Mouse (Mus musculus) forebrain, embryonic 12.5 days (tissue): ENCODE measurements around the gene Gm20479. TPM values are rescaled to one million over a fixed set of nuclear protein-coding genes. Genes with fewer than 3 reads are reported as not detected.

Source experiments
- ATAC-seq: fragments of 200-750 bp; cut with Nextera tagmentation; 2 replicates; pipeline ENCODE4 v1.8.0; 2017; ENCODE audit warnings: moderate TSS enrichment; ENCODE audit not compliant: low FRiP score
- H3K27ac ChIP-seq: fragments of 300-500 bp; sonication (generic); 2 replicates; pipeline ENCODE4 v1.5.1; 2016; ENCODE audit warnings: mild to moderate bottlenecking
- H3K27me3 ChIP-seq: fragments of 300-500 bp; sonication (generic); 2 replicates; pipeline ENCODE4 v1.6.1; 2016; ENCODE audit warnings: mild to moderate bottlenecking
- H3K36me3 ChIP-seq: fragments of 300-500 bp; sonication (generic); replicated peaks from 2 replicates; pipeline ENCODE4 v1.6.1; 2016; ENCODE audit warnings: mild to moderate bottlenecking
- H3K4me1 ChIP-seq: fragments of 300-500 bp; sonication (generic); 2 replicates; pipeline ENCODE4 v1.6.1; 2016
- H3K4me2 ChIP-seq: fragments of 300-500 bp; sonication (generic); 2 replicates; pipeline ENCODE4 v1.6.1; 2016; ENCODE audit warnings: mild to moderate bottlenecking, moderate library complexity
- H3K4me3 ChIP-seq: fragments of 300-500 bp; sonication (generic); replicated peaks from 2 replicates; pipeline ENCODE4 v1.5.1; 2016; ENCODE audit warnings: mild to moderate bottlenecking
- H3K9ac ChIP-seq: fragments of 300-500 bp; sonication (generic); 2 replicates; pipeline ENCODE4 v1.6.1; 2016; ENCODE audit warnings: mild to moderate bottlenecking
- H3K9me3 ChIP-seq: fragments of 300-500 bp; sonication (generic); 2 replicates; pipeline ENCODE4 v1.6.1; 2016
- WGBS: fragments of 180-500 bp; shearing (Covaris S2); methylation state at CpG from one replicate; pipeline ENCODE4 v1.1.7; 2016; 5-methylcytosine and 5-hydroxymethylcytosine counted together
- polyA plus RNA-seq: library from polyadenylated mRNA; unstranded; fragments of >200 nt; fragmentation: Nextera tagmentation; extraction: Ambion mirVana; gene quantifications from 2 replicates; pipeline ENCODE4 v1.2.1, GENCODE M21; 2016

The Gm20479 gene
- polyA plus RNA-seq, 1 experiment from 2014 or later: not detected

DNA sequence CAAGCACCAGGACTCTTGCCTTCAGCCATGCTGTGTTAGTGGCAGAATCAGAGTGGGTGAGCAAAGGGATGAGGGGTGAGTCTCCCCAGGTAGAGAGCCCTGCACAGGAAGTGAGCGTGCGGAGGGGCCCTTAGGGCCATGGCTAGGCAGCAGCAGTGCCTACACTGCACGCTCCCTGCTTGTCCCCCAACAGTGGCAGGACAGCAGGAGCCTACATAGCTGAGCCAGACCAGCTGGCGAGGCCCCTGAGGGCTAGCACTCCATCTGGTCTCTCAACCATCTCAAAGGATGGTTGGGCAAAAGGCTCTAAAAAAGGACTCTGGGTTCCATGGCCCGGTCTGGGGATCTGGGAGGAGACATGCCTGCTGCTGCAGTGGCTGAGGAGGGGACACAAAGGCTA lies 26.9 kb upstream of the Gm20479 start:
- Histone ChIP-seq H3K36me3 (no peaks in the 10 kb centered on the region), H3K9ac (no peak overlapping the region), H3K27ac (no peak overlapping the region), H3K27me3 (peaks cover 24% of the 10 kb centered on the region), H3K4me1 (peaks cover 2% of the 10 kb centered on the region; the same call in 1 of the 2 replicates), H3K4me2 (no peak overlapping the region), H3K9me3 (no peaks in the 10 kb centered on the region), H3K4me3 (no peak overlapping the region)
- no peak for ATAC-seq
- 83% methylated on average over 5 of the region's 5 CpGs for WGBS

DNA sequence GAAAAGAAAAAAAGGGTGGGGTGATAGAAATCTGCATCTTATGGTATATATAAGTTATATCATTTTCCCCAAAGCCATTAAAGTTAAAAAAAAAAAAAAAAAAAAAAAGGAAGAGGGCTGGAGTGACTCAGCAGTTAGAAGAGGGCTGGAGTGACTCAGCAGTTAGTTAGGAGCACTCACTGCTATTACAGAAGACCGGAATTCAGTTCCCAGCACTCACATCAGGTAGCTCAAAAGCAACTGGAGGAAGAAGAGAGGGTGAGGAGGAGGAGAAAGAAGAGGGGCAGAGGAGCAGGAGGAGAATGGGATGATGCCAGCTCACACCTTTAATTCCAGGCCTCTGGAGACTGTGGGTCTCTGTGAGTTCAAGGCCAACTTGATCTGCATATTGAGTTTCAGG lies 26.0 kb upstream of the Gm20479 start:
- Histone ChIP-seq H3K36me3 (no peaks in the 10 kb centered on the region), H3K4me1 (peaks cover 2% of the 10 kb centered on the region; the same call in 1 of the 2 replicates), H3K4me2 (no peak overlapping the region), H3K27me3 (peaks cover 33% of the 10 kb centered on the region), H3K9ac (no peak overlapping the region), H3K27ac (no peak overlapping the region), H3K4me3 (no peak overlapping the region), H3K9me3 (no peaks in the 10 kb centered on the region)
- WGBS: 82% methylated on average over 1 of the region's 1 CpGs
- ATAC-seq: no peak

GRCm38 (mm10) chr7:27381560-27381959 lies 24.3 kb upstream of the Gm20479 start:
- no peak overlapping the region for H3K4me3 ChIP-seq
- H3K4me2 ChIP-seq: no peak overlapping the region
- no peak overlapping the region for H3K9ac ChIP-seq
- peaks cover 48% of the 10 kb centered on the region for H3K27me3 ChIP-seq
- WGBS: 58% methylated on average over 4 of the region's 4 CpGs
- H3K27ac ChIP-seq: no peak overlapping the region
- H3K4me1 ChIP-seq: peaks cover 2% of the 10 kb centered on the region; the same call in 1 of the 2 replicates
- no peak for ATAC-seq
- no peaks in the 10 kb centered on the region for H3K36me3 ChIP-seq
- no peaks in the 10 kb centered on the region for H3K9me3 ChIP-seq

DNA sequence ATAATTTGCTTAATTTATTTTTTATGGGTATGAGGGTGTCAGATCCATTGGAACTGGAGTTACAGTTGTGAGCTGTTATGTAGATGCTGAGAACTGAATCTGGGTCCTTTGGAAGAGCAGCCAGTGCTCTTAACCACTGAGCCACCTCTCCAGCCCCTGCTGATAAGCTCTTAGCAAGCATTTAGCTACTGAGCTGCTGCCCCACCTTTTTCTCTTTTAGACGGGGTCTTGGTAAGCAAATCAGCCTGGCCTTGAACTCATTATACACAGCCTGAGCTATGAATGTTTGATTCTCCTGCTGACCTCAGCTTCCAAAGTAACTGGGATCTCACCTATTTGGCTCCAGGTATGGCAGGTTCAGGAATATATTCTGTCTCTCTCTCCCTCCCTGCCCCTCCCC lies 23.8 kb upstream of the Gm20479 start:
- no peak overlapping the region for H3K4me2 ChIP-seq
- H3K4me3 ChIP-seq: no peak overlapping the region
- no peak overlapping the region for H3K27ac ChIP-seq
- H3K9me3 ChIP-seq: no peaks in the 10 kb centered on the region
- no peak for ATAC-seq
- H3K27me3 ChIP-seq: peaks cover 54% of the 10 kb centered on the region
- H3K36me3 ChIP-seq: no peaks in the 10 kb centered on the region
- peaks cover 2% of the 10 kb centered on the region; the same call in 1 of the 2 replicates for H3K4me1 ChIP-seq
- H3K9ac ChIP-seq: no peak overlapping the region
- 28% methylated on average over 1 of the region's 1 CpGs for WGBS

DNA sequence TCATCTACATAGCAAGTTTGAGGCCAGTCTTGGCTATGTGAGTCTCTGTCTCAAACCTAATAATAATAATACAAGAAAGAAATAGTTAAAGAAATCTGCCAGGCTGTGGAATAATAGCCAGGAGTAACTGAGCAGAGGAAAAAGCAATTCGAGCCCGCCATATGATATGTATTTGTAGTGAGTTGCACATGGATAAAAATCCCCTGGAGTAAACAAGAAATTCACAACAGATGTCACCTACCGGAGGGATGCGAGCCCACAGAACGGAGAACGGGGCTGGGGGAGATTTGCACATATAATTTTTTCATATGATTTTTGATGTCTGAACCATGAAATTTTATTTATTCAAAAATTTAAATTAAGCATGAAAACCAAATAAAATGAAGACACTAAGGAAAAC lies 22.6 kb upstream of the Gm20479 start:
- Histone ChIP-seq H3K36me3 (no peaks in the 10 kb centered on the region), H3K4me1 (peaks cover 5% of the 10 kb centered on the region; the same call in 1 of the 2 replicates), H3K27me3 (peaks cover 56% of the 10 kb centered on the region), H3K27ac (no peak overlapping the region), H3K4me3 (no peak overlapping the region), H3K4me2 (no peak overlapping the region), H3K9ac (no peak overlapping the region), H3K9me3 (no peaks in the 10 kb centered on the region)
- WGBS: 87% methylated on average over 6 of the region's 6 CpGs
- ATAC-seq: no peak

GRCm38 (mm10) chr7:27378431-27378830 lies 21.2 kb upstream of the Gm20479 start:
- no peak overlapping the region for H3K9ac ChIP-seq
- no peaks in the 10 kb centered on the region for H3K36me3 ChIP-seq
- peaks cover 3% of the 10 kb centered on the region; the same call in 1 of the 2 replicates for H3K4me1 ChIP-seq
- H3K4me3 ChIP-seq: no peak overlapping the region
- H3K27ac ChIP-seq: no peak overlapping the region
- H3K9me3 ChIP-seq: no peaks in the 10 kb centered on the region
- H3K27me3 ChIP-seq: peaks cover 65% of the 10 kb centered on the region
- no peak for ATAC-seq
- WGBS: 20% methylated on average over 4 of the region's 4 CpGs
- H3K4me2 ChIP-seq: no peak overlapping the region

- WGBS: 0% methylated on average over 22 of the region's 22 CpGs
- H3K9ac ChIP-seq: no peak overlapping the region
- H3K4me2 ChIP-seq: peak overlapping the region; percentile 21
- no peaks in the 10 kb centered on the region for H3K36me3 ChIP-seq
- peak overlapping the region; percentile 9; the same call in 1 of the 2 replicates for H3K4me3 ChIP-seq
- peaks cover 10% of the 10 kb centered on the region for H3K4me1 ChIP-seq
- peaks cover 91% of the 10 kb centered on the region for H3K27me3 ChIP-seq
- H3K9me3 ChIP-seq: no peaks in the 10 kb centered on the region
- no peak for ATAC-seq
- H3K27ac ChIP-seq: no peak overlapping the region
Measured at GRCm38 (mm10) chr7:27375274-27375673, 18.1 kb upstream of the Gm20479 start.

DNA sequence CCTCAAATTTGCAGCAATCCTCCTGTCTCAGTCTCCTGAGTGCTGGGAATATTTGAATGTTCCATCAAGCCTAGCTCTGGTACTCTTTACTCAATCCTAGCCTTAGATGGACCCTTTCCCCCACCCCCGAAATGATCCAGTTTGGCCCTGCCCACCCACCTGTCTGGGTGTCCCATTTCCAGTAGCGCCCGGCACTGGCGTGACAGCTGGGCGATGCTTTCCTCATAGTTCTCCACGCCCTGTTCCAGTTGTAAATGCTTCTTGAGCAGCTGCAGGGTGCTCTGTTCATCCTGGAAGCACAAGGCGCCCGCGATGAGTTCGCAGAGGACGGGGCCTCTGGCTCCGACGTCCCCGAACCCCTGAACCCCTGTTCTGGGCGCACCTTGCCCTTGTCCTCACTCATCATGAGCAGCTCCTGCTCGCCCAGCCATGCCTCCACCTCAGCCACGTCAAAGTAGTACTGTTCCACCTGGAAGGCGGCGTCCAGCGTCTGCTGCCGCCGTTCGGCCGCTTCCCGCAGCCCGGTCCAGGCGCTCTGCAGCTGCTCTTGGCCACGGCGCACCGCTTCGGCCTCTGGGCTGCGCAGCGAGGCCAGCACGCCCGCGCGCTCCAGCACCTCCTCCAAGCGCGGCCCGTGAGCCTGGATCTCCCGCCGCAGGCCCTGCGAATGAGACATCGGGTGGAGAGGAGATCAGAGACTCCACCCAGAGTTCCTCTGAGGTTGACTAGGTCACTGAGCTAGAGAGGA lies 14.7 kb upstream of the Gm20479 start:
- H3K27me3 ChIP-seq: peaks cover 99% of the 10 kb centered on the region
- peaks cover 4% of the 10 kb centered on the region; the same call in 1 of the 2 replicates for H3K9me3 ChIP-seq
- WGBS: 5% methylated on average over 44 of the region's 44 CpGs
- peaks cover 10% of the 10 kb centered on the region for H3K4me1 ChIP-seq
- H3K36me3 ChIP-seq: no peaks in the 10 kb centered on the region
- no peak overlapping the region for H3K27ac ChIP-seq
- peak overlapping the region; percentile 15 for H3K4me3 ChIP-seq
- no peak for ATAC-seq
- H3K4me2 ChIP-seq: peak overlapping the region; percentile 21; the same call in 1 of the 2 replicates
- peak overlapping the region; percentile 29; the same call in 1 of the 2 replicates for H3K9ac ChIP-seq

DNA sequence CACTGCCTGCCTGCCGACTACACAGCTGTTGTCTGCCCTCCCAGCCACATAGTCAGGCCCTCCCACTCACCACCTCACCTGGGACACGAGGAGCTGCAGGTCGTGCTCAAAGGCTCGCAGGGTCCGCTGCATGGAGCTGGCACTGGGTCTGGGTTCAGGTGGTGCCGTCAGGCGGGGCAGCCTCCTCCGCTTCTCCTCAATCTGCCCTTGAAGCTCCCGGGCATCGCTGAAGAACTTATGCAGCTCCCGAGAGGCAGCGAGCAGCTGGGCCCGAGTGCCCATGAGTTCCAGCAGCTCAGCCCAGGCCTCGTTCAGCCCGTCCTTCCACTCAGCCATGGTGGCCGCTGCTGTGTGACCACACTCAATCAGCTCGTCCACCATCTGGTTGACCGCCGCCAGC lies 11.9 kb upstream of the Gm20479 start:
- Histone ChIP-seq H3K4me1 (peaks cover 11% of the 10 kb centered on the region; the same call in 1 of the 2 replicates), H3K27ac (no peak overlapping the region), H3K27me3 (peaks cover 100% of the 10 kb centered on the region), H3K9ac (no peak overlapping the region), H3K4me2 (no peak overlapping the region), H3K9me3 (peaks cover 4% of the 10 kb centered on the region; the same call in 1 of the 2 replicates), H3K4me3 (no peak overlapping the region), H3K36me3 (no peaks in the 10 kb centered on the region)
- no peak for ATAC-seq
- 86% methylated on average over 19 of the region's 19 CpGs for WGBS

DNA sequence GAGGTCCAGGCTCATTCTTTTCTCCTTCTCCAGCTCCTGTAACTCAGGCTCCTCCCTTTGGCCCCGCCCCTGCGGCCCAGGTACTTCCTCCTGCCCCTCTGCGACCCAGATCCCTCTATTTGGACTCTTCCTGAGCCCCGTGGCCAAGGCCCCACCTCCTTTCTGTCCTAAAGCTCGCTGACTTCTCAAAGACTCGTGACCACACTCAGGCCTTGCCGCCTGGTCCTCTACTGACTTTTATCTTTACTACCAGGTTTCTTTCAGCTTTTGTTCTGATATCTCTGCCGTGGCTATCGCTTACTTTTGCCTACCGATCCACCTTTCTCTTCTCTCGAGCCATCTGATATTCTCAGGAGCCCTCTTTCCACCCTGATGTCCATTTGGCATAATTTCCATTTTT lies 10.8 kb upstream of the Gm20479 start:
- no peaks in the 10 kb centered on the region for H3K36me3 ChIP-seq
- peaks cover 100% of the 10 kb centered on the region for H3K27me3 ChIP-seq
- H3K4me2 ChIP-seq: peak overlapping the region; percentile 9; the same call in 1 of the 2 replicates
- H3K9ac ChIP-seq: no peak overlapping the region
- peaks cover 4% of the 10 kb centered on the region; the same call in 1 of the 2 replicates for H3K9me3 ChIP-seq
- H3K27ac ChIP-seq: no peak overlapping the region
- no peak for ATAC-seq
- peaks cover 14% of the 10 kb centered on the region; the same call in 1 of the 2 replicates for H3K4me1 ChIP-seq
- WGBS: 9% methylated on average over 11 of the region's 11 CpGs
- 0 out of 2 replicates have a peak overlapping the region, but pooled peaks have one; percentile 7 for H3K4me3 ChIP-seq

DNA sequence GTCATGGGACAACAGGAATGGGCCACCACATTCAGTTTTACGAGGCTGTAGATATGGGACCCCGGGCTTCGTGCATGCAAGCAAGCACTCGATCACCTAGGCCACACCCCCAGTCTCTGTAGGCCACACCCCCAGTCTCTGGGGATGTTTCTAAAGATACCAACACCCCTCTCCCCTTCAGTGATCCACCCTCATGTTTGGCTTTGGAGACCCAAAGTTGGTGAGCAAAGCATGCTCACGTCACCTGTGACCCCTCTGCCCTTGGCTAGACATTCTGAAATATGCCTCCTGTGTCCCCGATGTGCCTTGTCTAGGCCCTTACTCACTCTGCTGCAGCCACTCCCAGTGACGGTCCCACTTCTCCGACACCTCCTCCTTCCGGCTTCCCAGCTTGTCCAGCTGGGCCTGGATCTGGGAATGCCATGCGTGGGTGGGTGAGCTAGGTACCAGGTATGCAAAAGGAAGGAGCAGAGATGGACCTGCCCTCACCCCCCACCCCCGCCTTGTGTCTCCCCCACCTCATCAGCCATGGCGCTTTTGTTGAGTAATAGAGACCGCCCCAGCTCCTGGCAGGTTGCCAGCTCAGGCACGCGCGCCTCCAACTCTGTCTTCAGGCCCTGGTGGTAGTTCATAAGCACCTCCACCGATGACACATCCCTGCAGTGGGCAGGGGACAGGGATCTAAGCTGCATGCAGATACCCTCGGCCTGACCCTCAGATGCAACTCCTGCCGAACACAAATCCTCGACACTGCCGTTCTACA lies 9.0 kb upstream of the Gm20479 start:
- Histone ChIP-seq H3K36me3 (no peaks in the 10 kb centered on the region), H3K4me2 (no peak overlapping the region), H3K9ac (no peak overlapping the region), H3K9me3 (peaks cover 4% of the 10 kb centered on the region; the same call in 1 of the 2 replicates), H3K27me3 (peaks cover 92% of the 10 kb centered on the region), H3K27ac (no peak overlapping the region), H3K4me1 (0 out of 2 replicates have a peak, but pooled peaks cover 7% of the 10 kb centered on the region), H3K4me3 (no peak overlapping the region)
- no peak for ATAC-seq
- WGBS: 44% methylated on average over 21 of the region's 21 CpGs

GRCm38 (mm10) chr7:27364379-27364778 lies 7.2 kb upstream of the Gm20479 start:
- 3% methylated on average over 29 of the region's 29 CpGs for WGBS
- Histone ChIP-seq H3K27ac (no peak overlapping the region), H3K4me1 (peaks cover 12% of the 10 kb centered on the region; the same call in 1 of the 2 replicates), H3K36me3 (no peaks in the 10 kb centered on the region), H3K9me3 (no peaks in the 10 kb centered on the region), H3K27me3 (peaks cover 80% of the 10 kb centered on the region), H3K4me3 (peak overlapping the region; percentile 16), H3K9ac (no peak overlapping the region), H3K4me2 (no peak overlapping the region)
- ATAC-seq: no peak
